Mouse (Mus musculus) MN1 (cell line): ENCODE results near the gene Camta1.

Experiments used
- DNase-seq: peaks from one replicate; pipeline ENCODE4 v3.0.0-alpha.2; 2016; ENCODE audit warnings: low spot score

Camta1 gene

DNA sequence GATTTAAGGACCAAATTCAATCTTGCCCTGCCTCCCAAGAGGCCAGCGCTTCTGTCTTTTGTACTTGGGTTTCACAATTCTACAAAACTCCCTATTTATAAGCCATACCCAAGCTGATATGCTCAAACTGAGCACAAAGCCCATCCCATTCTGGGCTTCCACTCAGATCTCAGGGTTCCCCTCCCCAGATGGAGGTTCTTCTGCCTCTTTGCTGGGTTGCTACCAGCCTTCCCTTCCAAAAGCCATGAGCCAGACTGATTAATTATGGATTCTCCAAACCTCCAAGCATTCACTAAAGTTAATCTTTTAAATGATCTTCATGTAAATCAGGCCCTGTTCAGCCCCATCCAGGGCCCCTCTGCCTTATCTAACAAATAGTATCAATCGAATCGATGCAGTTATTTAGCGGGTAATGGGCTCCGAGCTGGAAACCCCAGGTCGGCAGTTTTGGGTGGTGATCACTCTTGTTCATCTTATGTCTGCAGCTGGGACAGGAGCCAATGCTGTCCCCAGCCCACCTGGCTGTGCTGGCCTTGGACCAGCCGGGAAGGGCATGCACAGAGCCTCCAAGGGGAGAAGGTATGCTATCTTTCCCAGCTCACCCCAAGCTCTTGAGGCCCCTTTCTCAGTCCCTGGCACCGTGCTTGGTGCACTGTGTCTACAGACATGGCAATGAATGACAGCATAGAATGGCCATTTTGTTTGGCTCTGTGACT is 534.5 kb downstream of the Camta1 start:
- DNase-seq: no peak

DNA sequence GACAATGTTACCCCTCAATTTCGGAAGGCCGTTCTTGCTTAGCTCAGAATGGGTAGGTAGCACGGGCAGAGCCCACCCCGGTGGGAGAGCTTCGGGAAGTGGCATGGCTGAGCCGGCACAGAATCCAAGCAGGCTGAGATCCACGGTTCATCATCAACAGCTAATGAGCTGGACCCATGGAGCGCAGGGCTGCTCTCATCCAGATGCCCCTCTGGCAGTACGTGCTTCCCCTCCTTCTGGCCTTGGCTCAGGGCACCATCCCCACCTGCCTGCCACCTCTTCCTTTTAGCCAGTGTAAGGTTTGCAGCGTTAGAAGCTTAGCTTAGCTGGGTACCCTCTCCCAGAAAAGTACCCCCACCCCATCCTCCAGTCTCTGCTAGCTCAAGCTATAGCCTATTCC is 545.2 kb downstream of the Camta1 start:
- no peak for DNase-seq

DNA sequence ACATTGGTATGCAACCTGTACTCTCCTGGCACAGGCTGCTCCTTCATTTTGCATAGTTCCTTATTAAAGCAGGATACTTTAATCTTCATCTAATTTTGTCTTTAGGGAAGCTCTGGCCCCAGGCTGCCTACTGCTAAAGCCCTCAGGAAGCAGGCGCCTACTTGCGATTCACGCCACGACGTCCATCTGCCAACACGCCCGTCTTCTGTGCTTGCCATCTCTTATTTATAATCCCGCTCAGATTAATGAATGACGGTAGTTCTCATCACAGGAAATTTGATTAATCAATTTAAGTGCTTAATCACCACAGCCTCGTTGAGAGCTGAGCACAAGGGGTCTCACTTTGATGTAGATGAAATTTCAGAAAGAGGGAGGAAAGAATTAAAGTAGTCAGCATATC is 546.0 kb downstream of the Camta1 start:
- DNase-seq: no peak

DNA sequence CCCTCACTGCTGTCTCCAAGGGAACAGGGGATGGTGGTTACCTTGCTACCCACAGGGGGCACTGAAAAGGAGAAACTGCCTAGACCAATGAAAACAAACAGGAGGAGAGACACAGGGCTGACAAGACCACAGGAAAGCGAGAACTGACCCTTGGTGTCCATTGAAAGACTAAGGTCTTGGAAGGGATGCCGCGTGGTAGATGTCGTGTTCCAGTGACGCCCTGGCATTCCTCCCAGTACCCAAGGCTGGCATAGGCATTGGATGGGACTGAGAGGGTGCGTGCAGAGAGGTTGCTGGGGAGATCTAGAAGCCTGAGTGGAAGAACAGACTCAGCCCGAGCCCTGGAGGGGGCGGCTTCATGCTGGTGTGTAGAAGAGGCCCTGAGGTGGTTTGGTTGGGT is 550.9 kb downstream of the Camta1 start:
- no peak for DNase-seq

DNA sequence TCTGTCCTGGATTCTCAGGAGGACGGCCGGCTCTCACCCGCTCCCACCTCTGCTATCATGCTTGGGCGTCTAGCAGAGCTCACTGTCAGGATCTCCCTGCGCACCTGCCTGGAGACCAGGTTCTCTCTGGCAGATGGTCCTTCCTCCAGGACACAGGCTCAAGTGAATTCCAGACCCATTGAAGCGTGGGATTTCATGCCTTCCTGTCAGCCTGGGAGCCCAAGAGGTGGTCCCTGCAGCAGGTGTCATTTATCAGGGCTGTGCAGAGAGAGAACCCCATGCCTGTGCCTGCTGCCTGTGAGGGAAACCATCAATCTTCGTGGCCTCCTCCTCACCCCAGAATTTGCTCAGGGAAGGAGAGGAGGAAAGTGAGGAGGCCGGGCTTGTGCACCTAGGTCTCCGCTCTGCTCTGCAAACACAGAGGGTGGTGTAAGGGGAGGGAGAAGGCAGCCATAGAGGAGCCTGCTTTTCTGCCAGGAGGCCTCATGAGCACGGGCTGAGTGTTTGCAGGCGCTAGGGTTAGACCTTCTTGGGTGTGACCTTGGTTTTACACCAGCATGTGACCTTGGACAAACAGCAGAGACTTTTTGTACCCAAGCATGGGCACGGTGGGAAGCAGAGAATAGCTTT is 551.5 kb downstream of the Camta1 start:
- no peak for DNase-seq

DNA sequence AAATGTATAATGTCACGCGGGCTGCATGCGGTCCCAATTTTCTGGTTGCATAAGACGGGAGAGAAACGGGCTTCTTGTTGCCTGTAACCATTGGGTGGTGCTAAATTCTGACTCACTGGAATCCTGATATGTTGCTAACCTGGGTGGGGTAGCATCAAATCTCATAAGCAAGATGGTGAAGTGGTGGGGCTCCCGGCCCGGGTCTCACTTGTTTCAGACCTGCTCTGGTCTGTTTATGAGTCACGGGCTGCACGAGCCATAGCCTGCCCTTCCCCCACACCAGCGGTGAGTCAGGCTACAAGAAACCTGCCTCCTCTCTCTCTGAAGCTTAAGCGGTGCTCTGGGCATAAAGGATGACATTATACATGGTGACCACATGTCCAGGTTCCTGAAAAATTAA is 554.8 kb downstream of the Camta1 start:
- peak; percentile 41 for DNase-seq

DNA sequence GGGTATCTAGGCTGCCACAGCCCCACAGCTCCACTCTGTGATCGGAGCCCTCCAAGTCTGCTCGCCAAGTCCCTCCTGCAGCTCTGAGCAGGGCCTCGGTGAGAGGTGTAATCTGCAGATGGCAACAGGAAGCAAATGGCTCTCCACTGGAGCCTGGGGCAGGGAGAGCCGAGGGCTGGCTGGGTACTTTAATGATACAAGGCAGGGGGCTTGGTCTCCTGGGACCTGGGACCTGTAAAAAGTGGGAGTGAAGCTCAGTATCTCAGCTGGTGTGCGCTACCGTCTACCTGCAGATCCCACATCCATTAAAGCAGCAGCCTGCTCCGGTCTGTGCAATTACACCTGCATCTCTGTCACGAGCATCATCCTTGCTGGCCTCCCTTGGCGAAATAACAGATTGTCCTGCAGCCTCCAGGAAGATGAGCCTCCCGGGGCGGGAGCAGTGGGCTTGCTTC is 555.3 kb downstream of the Camta1 start:
- no peak for DNase-seq

DNA sequence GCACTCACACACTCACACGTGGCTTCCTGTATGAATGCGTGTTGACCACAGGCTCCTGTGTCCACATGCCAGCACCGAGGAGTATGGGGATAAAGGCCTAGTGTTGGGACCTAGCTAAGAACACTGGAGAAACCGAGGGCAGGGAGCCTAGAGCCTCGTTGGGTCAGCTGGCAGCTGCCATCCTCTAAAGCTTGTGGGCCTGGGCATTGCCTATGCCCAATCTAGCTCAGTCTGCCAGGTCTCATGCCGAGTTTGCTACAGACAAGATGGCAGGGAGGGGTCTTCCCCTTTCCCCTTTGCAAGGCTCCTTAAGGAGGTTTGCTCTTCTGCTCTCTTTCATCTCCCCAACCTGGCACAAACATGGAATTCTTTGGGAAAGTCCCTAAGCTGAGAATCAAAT is 555.9 kb downstream of the Camta1 start:
- DNase-seq: no peak

DNA sequence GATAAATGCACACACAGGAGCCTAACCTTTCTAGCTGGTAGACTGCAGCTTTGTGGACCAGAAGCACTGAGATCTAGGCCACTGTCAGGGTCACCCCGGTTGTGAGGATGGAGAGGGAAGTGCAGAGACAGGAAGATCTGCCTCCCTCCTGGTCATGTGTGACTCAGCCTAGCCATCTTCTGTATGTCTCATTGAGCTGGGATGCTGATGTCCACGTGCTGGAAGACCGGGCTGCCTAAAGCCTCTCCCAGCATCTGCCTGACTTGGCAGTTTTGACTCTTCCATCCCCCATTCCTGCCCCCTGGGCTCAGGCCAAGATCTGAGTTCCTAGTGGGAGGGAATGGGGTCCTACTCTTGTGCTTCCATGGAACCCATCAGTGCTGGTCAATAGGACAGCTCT is 557.7 kb downstream of the Camta1 start:
- DNase-seq: no peak

DNA sequence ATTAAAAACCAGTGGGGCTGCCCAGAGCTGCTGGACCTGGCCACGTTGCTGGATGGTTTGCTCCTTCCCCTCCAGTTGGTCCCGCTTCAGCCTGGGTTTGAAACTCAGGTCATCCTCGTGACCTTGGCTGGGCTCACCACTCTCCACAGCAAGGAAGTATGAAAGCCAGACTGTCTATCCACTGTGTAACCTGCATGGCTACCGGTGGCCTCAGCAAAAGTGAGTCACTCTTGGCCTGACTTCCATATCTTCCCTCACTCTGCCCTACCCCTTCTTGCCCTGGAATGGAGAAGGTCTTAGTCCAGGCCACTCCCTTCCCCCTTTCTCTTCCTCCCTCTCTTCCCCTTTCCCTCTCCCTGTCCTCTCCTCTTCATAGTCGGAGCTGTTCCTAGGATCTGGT is 558.2 kb downstream of the Camta1 start:
- no peak for DNase-seq

DNA sequence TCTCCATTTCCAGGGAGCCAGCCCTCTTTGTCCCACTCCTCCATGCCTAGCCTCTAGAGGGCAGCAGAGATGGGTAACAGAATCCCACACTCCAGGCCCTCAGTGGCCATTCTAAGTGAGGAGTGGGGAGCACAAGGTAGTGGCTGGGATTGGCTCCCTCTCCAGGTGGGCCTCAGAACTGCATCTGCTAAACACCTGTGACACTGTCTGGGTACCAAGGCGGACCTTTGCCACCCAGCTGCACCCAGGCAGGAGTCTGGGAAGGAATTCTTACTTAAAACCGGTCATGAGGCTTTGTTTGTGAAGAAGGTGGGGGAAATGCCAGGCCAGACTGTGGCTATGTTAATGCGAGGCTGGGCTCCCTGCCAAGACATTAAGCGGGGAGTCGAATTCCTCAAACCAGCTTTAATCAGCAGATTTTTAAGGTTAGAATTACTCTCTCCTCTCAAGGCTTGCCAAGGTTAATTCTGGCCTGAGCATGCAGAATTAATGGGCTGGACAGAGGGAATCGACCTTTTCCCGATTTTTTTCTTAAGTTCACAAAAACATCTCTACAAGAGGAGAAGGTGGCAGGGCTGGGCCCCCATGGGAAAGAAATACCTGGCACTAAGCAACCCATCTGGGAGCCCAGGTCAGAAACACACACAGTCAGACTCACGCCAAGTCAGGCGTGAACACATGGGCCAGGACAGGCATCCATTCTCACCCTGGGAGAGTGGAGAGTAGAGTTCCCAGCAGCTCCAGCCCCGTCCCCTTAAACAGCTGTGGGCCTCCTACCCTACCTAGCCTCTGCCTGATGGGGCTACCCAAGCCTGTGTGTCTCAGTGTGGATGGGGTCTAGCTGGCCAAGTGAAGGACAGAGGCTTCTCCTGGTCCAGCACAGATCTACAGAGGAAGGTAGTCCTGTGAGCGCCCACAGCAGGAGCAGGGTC is 559.2 kb downstream of the Camta1 start:
- peak; percentile 82 for DNase-seq

DNA sequence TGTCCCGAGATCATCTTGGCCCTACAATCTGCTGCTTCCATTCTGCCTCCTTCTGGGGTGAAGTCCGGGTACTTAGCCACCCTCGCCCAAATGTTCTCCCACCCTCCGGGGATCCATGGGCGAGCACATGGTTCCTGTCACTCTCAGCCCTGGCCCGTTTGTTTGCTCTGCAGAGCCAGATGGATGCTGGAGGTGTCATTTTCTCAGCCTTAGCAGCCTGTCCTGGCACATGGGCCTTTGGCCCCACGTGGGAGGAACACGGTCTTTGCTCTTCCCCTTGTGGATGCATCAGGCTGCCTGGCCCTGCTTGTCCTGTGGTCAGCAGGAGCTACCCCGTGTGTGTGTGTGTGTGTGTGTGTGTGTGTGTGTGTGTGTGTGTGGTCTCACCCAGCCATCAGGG is 560.3 kb downstream of the Camta1 start:
- peak; percentile 19 for DNase-seq

DNA sequence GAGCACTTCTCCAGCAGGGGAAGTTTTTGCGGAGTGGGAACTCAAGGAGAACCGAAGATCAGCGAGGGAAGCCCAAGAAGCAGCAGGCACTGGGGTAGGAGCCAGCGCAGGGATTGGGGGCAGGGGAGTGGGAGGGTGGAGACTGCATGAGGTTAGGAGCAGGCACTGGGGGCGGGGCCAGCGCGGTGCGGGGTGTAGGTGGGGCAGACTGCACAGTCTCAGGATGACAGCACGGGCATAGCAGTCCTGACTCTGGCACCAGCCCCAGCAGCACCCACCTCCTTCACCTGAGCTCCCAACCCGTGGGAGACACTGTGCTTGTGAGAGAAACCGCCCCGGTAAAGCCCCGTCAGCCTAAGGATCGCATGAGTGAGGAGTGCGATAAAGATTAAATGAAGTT is 561.0 kb downstream of the Camta1 start:
- peak; percentile 30 for DNase-seq

DNA sequence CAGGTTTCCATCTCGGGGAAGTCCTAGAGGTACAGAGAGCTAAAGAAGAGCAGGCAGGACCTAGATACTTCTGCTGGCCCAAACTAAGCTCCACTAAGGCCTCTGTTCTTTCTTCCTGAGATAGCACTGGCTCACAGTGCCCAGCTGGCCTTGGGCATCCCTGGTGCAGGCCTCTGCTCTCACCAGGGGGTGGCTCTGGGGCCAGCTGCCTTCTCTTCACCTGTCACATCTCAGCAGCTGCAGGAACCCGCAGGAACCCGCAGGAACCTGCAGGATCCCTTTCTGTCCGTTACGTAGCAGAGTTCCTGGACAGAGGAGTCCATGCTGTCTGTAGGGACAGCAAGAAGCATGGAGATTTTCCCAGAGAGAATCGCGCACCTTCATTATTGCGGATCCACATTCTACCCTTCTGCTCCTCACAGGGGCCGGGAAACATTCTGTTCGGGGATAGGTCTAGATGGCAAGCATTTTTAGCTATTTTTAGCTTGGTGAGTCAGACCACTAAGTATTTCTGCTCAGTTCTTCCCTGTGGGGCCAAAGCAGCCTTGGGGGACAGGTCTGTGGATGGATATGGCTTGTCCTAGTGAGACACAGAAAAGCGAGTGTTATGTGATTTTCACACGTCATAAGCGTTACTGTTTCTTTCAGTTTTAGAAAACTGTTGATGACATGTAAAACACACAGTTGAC is 566.0 kb downstream of the Camta1 start:
- DNase-seq: no peak

DNA sequence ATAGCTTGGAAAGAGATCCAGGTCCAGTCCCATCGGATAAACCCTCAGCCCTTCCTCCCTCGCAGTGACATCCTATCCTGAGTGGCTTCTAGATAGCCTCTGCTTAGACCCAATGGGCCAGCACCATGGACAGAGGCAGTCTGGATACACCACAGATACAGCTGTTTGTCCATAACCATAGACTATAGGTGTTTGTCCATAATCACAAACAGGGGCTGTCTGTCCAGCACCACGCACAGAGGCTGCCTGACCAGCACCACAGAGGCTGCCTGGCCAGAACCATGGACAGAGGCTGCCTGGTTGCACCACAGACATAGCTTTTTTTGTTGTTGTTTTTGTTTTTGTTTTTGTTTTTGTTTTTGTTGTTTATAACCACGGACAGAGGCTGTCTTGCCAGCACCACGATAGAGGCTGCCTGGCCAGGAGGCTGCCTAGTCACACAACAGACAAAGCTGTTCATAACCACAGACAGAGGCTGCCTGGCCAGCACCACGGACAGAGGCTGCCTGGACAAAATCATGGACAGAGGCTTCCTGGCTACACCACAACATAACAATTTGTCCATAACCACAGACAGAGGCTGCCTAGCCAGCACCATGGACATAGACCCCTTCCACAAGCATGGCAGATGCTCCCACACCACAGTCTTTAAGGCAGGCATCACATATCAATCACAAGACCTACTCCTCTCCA is 572.6 kb downstream of the Camta1 start:
- no peak for DNase-seq

DNA sequence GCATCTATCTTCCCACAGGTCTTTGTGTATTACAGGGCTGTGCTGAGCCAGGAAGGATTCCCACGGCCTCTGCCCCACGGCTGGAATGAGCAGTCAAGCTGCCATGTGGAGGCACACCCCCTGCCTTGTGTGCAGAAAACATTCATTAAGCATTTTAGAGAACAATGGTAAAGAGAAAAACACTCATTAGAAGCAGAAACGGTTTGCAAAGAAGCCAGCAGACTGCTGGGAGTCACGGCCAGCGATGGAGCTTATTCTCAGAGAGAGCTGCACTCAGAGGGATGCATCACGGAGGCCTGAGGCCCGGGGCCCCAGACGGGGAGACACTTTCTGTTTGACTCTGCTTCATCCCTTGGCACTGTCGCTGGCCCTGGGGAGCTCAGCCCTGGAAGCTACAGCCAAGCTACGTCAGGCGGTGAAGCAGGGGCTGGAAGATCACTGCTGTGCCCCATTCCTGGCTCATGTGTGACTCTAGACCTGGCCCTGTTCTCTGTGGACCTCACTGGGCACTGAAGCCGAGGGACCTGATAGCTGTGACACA is 575.7 kb downstream of the Camta1 start:
- no peak for DNase-seq

DNA sequence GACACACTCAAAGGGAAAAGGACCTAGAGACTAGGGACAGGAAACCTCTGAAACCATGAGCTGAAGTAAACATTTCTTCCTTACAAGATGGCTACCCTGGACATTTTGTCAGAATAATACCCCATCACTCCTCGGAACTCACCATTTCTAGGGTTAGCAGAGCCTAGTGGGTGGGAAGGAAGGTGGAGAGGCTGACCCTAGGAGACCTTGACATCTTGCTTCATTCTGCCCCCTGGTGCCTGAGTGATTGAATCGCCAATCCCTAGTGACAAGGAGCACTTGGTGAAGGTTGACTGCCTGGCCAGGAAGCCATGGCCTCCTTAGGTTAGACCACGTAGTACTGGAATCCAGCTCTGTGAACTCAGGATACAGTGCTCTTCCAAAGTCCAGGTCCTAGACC is 576.2 kb downstream of the Camta1 start:
- no peak for DNase-seq

DNA sequence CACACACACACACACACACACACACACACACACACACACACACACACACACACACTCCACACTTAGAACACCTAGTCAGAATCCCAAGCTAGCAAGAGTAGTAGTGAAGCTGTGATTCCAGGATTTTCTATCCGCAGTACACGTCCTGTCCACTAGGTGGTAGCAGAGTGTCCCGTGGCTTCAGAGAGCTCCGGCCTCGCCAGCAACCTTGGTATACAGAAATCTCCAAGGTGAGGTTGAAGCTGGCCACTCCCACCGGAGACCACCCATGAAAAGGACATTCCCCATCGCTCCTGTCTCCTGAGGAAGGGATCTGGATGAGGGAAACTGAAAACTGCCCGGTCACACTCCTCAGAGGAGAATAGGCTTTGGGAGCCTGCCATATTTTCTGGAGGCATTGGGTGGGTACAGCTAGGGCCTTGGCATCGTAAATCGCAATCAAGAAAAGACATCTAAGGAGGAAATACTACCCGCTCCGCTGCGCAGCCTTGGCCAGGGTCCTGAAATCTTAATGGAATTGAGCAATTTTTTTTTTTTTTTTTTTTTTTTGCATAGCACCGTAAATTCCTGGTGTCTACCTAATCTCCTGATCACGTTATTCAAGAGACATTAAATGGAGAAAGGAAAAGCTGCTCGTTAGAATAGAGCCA is 578.5 kb downstream of the Camta1 start:
- peak; percentile 84 for DNase-seq

DNA sequence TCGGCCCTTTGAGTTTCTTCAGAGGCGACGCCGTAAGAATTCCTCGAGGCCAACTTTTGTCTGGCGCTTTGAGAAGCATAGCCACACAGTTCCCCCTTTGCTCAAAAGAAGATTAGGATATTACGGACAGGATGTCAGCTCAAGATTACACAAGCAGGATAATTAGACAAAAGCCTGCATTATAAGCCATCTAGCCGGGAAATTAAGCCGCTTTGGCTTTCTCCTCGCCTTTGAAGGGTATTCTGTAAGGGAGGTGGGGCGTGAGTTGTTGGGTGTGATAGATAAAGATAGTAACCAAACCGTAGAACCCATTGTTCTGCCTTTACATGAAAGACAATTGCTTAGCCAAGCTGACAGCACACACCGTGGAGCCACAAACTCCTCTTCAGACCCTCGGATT is 579.6 kb downstream of the Camta1 start:
- DNase-seq: no peak

DNA sequence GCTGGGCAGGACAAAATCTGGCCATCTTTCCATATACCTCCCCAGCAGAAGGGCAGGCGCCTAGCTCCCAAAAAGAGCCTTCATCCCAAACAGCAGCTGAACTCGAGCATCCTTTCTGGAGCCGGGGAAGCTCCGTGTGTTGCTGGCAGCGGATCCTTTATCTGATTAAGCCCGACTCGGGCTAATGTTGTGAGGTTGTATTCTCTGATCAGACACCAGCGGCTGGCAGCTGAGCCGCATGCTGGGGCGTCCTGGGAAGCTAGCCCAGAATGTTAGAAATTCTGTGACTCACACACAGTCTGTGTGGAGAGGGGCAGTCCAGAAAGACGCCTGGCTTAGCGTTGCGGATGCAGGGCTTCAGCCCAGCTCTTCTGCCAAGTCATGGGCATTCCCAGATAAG is 586.4 kb downstream of the Camta1 start:
- DNase-seq: peak; percentile 87
